Mouse (Mus musculus) colon, adult 2 months (tissue): ENCODE measurements around the gene Pik3r1. TPM values are rescaled to one million over a fixed set of nuclear protein-coding genes. Genes with fewer than 3 reads are reported as not detected.

Experiments
- polyA plus RNA-seq: library from polyadenylated mRNA; depleted of rRNA; stranded (reverse); fragments of >200 nt; gene quantifications from 2 replicates; pipeline ENCODE4 v1.2.3, GENCODE M21; 2012; rRNA removed

Gene Pik3r1
- polyA plus RNA-seq, result 10.5 and 12.2 TPM in 2 replicates

DNA sequence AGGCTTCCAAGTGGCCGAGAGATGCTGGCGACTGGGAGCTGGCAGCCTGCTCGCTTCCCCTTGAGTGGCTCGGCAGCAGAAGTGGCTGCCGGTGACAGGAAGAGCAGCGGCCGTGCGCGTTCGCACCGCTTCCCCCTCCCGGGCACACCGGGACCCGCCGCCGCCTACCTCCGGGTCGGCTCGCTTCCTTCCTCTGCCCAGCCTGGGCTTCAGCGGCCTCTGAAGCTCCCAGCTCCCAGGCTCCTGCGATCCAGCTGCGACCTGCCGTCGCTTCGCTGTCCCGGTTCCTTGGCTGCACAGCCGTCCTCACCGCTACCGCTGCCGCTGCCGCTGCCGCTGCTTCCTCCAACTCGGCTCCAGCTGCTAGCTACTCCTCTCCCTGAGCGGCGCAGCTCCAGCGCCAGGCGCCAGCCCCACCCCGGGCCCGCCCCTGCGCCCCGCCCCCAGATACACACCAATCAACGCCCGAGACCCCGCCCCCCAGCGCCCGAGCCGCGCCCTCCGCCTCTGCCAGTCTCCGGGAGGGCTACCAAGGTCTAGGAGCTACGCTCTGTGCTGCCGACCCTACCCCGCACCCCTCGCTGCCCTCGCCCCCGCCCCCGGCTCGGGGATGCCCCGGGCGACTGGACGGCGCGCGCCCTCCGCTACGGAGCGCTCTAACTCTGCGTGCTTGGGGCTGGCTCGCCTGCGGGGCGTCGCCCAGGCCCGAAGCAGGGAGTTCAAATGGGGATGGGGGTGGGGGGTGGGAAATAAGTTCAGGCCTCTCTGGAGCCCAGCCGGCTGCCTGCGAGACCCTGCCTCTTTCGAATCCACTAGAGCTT is at the start of gene Pik3r1:
Gene Pik3r1 (minus strand): TSS at position 409 of the 821 bp plus-strand sequence.

